Mouse (Mus musculus) midbrain, embryonic 16.5 days (tissue): ENCODE data around the gene Tmem132b. TPM values are rescaled to one million over a fixed set of nuclear protein-coding genes. Genes with fewer than 3 reads are reported as not detected.
A peak's percentile ranks its signal among the peaks of the same experiment; 100 is the strongest.

Experiments used
- ATAC-seq: fragments of 200-750 bp; cut with Nextera tagmentation; 2 replicates; pipeline ENCODE4 v1.8.0; 2017; ENCODE audit warnings: moderate TSS enrichment
- H3K27ac ChIP-seq: fragments of 300-500 bp; sonication (generic); 2 replicates; pipeline ENCODE4 v1.5.1; 2014; ENCODE audit warnings: mild to moderate bottlenecking, low read length, mixed read lengths
- H3K27me3 ChIP-seq: fragments of 300-500 bp; sonication (generic); 2 replicates; pipeline ENCODE4 v1.6.1; 2014; ENCODE audit warnings: low read depth, low read length, mixed read lengths; ENCODE audit not compliant: control insufficient read depth, insufficient read depth
- H3K36me3 ChIP-seq: fragments of 300-500 bp; sonication (generic); 2 replicates; pipeline ENCODE4 v1.6.1; 2014; ENCODE audit warnings: mild to moderate bottlenecking, low read length, moderate library complexity, mixed read lengths; ENCODE audit not compliant: control insufficient read depth, insufficient read depth
- H3K4me1 ChIP-seq: fragments of 300-500 bp; sonication (generic); 2 replicates; pipeline ENCODE4 v1.6.1; 2014; ENCODE audit warnings: mild to moderate bottlenecking, low read length, mixed read lengths; ENCODE audit not compliant: control insufficient read depth, insufficient read depth
- H3K4me2 ChIP-seq: fragments of 300-500 bp; sonication (generic); 2 replicates; pipeline ENCODE4 v1.6.1; 2014; ENCODE audit warnings: mild to moderate bottlenecking, low read length, mixed read lengths
- H3K4me3 ChIP-seq: fragments of 300-500 bp; sonication (generic); 2 replicates; pipeline ENCODE4 v1.5.1; 2014; ENCODE audit warnings: low read depth, mild to moderate bottlenecking, low read length, moderate library complexity, mixed read lengths
- H3K9ac ChIP-seq: fragments of 300-500 bp; sonication (generic); 2 replicates; pipeline ENCODE4 v1.6.1; 2014; ENCODE audit warnings: low read depth, low read length, mixed read lengths
- H3K9me3 ChIP-seq: fragments of 300-500 bp; sonication (generic); replicated peaks from 2 replicates; pipeline ENCODE4 v1.6.1; 2014; ENCODE audit warnings: mild to moderate bottlenecking, low read length, mixed read lengths; ENCODE audit not compliant: control insufficient read depth, poor library complexity, severe bottlenecking
- WGBS: fragments of 180-500 bp; shearing (Covaris S2); extraction: QIAGEN DNeasy Blood & Tissue Kit; methylation state at CpG from one replicate; pipeline ENCODE4 v1.1.7; 2014; 5-methylcytosine and 5-hydroxymethylcytosine counted together
- polyA plus RNA-seq: library from polyadenylated mRNA; unstranded; fragments of >200 nt; fragmentation: Nextera tagmentation; extraction: Ambion mirVana; gene quantifications from 2 replicates; pipeline ENCODE4 v1.2.1, GENCODE M21; 2015

The Tmem132b gene
- polyA plus RNA-seq, 1 experiment from 2014 or later: 5.5 TPM

DNA sequence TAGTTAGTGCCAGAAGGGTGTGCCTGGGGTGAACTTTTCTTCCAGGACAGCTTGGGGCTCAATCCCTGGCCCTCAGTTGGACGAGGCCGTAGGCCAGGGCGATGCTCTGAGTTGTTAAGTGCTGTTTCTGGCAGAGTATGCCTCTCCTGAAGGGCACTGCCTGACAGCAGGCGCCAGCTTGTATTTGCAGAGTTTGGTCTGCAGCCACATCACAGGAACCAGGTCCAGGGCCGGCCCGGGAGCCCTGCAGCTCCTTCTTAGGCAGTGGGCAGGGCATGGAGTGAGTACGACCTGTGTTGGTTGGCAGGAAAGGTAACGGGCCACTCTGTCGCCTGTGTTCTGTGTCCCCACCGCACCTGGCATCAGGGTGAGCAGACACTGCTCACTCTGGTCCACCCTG lies 40.5 kb upstream of the Tmem132b start:
- H3K27ac ChIP-seq: no peak overlapping the region
- ATAC-seq: no peak
- no peaks in the 10 kb centered on the region for H3K4me1 ChIP-seq
- H3K4me2 ChIP-seq: no peak overlapping the region
- no peaks in the 10 kb centered on the region for H3K27me3 ChIP-seq
- H3K4me3 ChIP-seq: no peak overlapping the region
- 95% methylated on average over 10 of the region's 10 CpGs for WGBS
- peaks cover 16% of the 10 kb centered on the region for H3K36me3 ChIP-seq
- H3K9ac ChIP-seq: no peak overlapping the region
- no peaks in the 10 kb centered on the region for H3K9me3 ChIP-seq

DNA sequence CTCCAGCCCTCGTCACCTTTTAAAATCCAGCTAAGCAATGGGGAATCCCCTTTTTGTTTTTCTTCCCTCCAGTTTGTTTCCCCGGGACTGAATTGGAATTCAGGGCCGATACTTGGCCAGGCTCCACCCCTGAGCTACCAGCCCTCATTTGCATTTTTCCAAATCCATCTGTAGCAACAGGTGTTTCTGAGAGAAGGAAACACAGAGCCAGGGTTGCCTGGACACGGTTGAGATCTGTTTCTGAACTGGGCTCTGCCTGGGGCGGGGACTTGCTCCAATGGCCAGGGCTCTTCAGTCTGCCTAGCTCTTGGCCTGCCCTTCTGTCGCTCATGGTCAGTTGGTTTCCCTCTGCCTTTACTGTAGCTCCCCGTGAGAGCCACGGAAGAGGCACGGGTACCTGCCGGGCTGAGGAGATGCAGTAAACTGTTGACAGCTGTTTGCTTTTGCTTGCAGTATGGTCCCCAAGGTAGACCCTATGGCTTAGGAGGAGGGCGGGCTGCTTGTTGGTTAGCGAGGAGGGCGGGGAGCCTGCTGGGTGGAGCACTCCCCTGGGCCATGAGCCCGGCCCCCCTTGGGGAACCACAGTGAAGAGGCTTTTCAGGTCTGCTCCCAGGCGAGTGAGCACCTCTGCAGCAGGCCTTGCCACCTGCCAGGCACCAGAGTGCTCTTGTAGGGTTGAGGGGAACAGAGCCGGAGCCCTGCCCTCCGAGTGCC lies 39.0 kb upstream of the Tmem132b start:
- Histone ChIP-seq H3K27me3 (no peaks in the 10 kb centered on the region), H3K4me2 (no peak overlapping the region), H3K9me3 (no peaks in the 10 kb centered on the region), H3K4me1 (no peaks in the 10 kb centered on the region), H3K36me3 (peaks cover 16% of the 10 kb centered on the region), H3K27ac (no peak overlapping the region), H3K4me3 (no peak overlapping the region), H3K9ac (no peak overlapping the region)
- no peak for ATAC-seq
- 57% methylated on average over 17 of the region's 17 CpGs for WGBS

DNA sequence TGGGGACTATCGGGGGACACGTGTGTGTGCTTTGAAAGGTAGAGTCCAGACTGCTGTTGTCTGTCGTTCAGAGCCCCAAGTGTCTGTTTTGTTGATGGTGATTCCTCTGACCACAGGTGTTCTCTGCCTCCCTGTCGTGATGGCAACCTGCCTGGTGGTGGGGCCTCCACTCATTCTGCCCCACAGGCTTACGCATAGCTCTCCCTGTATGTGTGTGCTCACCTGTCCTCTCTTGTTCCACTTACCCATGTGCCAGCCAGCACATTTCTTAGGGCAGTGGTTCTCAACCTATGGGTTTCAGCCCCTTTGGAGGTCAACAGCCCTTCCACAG lies 38.5 kb upstream of the Tmem132b start:
- no peak for ATAC-seq
- Histone ChIP-seq H3K9ac (no peak overlapping the region), H3K27ac (no peak overlapping the region), H3K4me3 (no peak overlapping the region), H3K36me3 (peaks cover 16% of the 10 kb centered on the region), H3K4me2 (no peak overlapping the region), H3K27me3 (no peaks in the 10 kb centered on the region), H3K4me1 (no peaks in the 10 kb centered on the region), H3K9me3 (no peaks in the 10 kb centered on the region)
- 60% methylated on average over 5 of the region's 5 CpGs for WGBS

DNA sequence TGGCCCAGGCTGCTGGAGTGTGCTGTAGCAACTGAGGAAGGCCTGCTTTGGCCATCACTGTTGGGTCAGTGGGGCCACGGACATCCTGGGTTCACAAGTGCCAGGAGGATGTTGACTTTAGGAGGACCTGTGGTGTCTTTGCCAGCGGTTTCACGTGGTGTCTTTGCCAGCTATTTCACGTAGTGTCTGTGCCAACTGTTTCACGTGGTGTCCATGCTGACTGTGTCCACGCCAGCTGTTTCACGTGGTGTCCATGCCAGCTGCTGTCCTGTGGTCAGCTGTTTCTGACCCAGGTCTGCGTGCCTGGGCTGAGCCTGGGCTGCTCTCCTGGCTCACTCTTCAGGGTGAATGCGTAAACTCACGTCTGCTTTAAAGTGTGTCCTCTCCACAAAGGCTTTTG lies 35.9 kb upstream of the Tmem132b start:
- Histone ChIP-seq H3K4me1 (no peaks in the 10 kb centered on the region), H3K9ac (no peak overlapping the region), H3K4me3 (no peak overlapping the region), H3K27ac (no peak overlapping the region), H3K4me2 (no peak overlapping the region), H3K27me3 (no peaks in the 10 kb centered on the region), H3K9me3 (no peaks in the 10 kb centered on the region), H3K36me3 (peaks cover 12% of the 10 kb centered on the region)
- 88% methylated on average over 10 of the region's 10 CpGs for WGBS
- ATAC-seq: no peak

DNA sequence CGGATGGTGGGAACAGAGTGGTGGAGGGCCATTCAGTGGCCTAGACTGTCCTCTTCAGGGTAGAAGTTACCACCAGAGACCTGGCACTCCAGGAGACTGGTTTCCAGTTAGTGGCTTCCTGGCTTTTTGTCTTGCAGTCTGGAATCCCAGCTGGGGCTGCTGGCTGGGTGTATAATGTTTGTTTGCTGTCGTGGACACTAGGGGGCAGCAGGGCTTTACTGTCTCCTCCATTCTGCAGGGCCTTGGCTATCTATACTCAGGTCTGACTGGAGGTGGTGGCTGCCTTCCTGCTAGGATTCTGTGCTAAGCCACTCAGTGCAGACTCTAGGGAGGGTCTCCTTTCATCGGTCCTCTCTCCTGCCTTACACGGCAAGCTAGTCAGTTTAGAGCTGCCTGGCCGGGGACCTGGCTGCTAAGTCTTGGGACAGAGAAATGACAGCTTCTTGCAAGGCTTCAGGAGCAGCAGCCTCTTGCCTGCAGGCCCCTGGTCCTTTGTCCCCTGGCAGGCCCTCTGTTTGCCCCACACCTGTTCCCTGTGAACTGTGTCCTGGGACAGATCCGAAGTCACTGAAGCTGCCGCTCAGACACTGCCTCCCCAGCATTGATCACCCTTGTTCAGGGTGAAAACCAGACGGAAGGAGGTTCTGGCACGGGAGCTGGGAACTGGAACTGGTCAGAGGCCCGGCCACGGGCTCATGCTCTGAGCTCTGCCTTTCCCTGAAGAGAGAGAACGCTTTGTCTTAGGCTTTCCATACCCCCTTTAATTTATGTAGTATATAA lies 33.6 kb upstream of the Tmem132b start:
- H3K9ac ChIP-seq: no peak overlapping the region; the same call in 1 of the 2 replicates
- peaks cover 6% of the 10 kb centered on the region for H3K36me3 ChIP-seq
- no peaks in the 10 kb centered on the region for H3K4me1 ChIP-seq
- WGBS: 66% methylated on average over 12 of the region's 12 CpGs
- no peaks in the 10 kb centered on the region for H3K27me3 ChIP-seq
- H3K27ac ChIP-seq: no peak overlapping the region
- no peak overlapping the region for H3K4me3 ChIP-seq
- no peaks in the 10 kb centered on the region for H3K9me3 ChIP-seq
- ATAC-seq: peak; percentile 73; the same call in 1 of the 2 replicates
- no peak overlapping the region for H3K4me2 ChIP-seq

DNA sequence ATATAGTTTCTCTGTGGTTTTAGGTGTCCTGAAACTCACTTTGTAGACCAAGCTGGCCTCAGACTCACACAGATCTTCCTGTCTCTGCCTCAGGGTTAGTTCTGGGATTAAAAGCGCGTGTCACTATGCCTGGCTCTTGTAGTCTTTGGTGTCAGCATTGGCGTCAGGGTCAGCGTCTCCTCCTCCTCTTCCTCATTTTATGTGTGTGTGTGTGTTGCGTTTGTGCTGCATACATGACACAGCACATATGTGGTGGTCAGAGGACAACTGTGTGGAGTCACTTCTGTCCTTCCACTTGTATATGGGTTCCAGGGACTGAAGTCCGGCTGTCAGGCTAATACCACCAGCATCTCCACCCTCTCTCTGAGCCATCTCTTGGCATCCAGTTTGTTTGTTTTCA lies 30.1 kb upstream of the Tmem132b start:
- Histone ChIP-seq H3K27me3 (no peaks in the 10 kb centered on the region), H3K9me3 (no peaks in the 10 kb centered on the region), H3K4me2 (no peak overlapping the region), H3K9ac (no peak overlapping the region), H3K4me1 (no peaks in the 10 kb centered on the region), H3K4me3 (no peak overlapping the region), H3K36me3 (0 out of 2 replicates have a peak, but pooled peaks cover 8% of the 10 kb centered on the region), H3K27ac (no peak overlapping the region)
- ATAC-seq: no peak
- WGBS: 95% methylated on average over 6 of the region's 6 CpGs

DNA sequence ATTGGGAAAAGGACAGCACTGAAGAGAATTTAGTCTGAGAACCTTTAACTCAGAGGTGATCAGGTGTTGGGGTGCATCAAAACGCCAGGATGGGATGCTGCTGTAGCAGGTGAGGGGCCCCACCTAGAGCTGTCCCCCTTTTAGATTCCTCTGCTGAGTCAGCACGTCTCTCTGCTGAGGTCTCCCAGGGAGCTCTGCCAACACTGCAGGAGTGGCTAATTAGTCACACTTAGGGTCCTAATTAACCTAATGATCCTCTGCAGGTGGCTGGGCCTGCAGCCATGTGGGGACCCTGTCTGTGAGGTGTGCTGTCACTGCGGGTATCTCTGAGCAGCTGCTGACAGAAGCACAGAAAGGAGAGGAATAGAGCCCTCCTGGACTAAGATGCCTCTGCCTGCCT lies 29.4 kb upstream of the Tmem132b start:
- no peak overlapping the region for H3K27ac ChIP-seq
- H3K9ac ChIP-seq: no peak overlapping the region
- H3K36me3 ChIP-seq: 0 out of 2 replicates have a peak, but pooled peaks cover 8% of the 10 kb centered on the region
- H3K27me3 ChIP-seq: no peaks in the 10 kb centered on the region
- H3K4me1 ChIP-seq: no peaks in the 10 kb centered on the region
- H3K4me3 ChIP-seq: no peak overlapping the region
- no peaks in the 10 kb centered on the region for H3K9me3 ChIP-seq
- 36% methylated on average over 3 of the region's 3 CpGs for WGBS
- no peak for ATAC-seq
- H3K4me2 ChIP-seq: no peak overlapping the region

DNA sequence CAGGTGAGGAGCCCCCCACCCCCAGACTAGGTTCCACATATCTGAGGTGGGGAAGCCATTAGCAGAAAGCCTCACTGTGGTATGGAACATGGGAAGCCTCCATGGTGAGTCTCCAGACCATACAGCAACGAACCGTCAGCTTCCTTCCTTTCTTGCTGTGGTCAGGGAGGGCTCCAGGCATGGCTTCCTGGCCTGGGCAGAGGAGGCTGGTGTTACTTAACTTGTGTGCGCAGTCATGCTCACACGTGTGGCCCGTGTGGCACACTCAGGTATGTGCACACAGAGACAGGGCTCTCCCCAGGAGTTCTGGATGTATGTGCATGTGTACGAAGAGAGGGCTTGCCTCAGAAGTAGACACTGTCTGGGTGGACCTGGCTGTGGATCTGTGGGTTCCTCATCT lies 27.9 kb upstream of the Tmem132b start:
- no peak overlapping the region for H3K4me2 ChIP-seq
- H3K27me3 ChIP-seq: no peaks in the 10 kb centered on the region
- ATAC-seq: no peak
- no peak overlapping the region for H3K9ac ChIP-seq
- no peak overlapping the region for H3K4me3 ChIP-seq
- H3K9me3 ChIP-seq: no peaks in the 10 kb centered on the region
- WGBS: 93% methylated on average over 6 of the region's 6 CpGs
- no peak overlapping the region for H3K27ac ChIP-seq
- H3K4me1 ChIP-seq: no peaks in the 10 kb centered on the region
- H3K36me3 ChIP-seq: peaks cover 11% of the 10 kb centered on the region; the same call in 1 of the 2 replicates

DNA sequence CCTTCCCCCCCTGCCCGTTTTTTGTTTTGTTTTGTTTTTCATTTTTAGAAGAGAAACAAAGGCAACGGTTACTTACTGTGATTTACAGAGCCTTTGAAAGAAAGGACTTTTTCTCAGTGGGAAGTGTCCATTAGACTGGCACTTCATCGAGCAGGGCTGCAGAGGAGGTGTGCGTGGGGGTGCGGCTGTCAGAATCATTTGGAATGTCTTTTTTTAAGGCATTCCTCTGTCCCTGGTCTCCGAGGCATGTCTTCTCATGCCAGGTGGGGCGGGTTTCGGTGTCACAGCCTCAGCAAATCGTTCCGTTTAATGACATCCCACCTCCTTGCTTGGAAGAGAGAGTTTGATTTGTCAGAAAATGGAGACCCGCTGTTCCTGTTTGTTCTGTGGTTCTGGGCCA lies 26.9 kb upstream of the Tmem132b start:
- Histone ChIP-seq H3K27ac (no peak overlapping the region), H3K4me2 (no peak overlapping the region), H3K9me3 (no peaks in the 10 kb centered on the region), H3K36me3 (peaks cover 19% of the 10 kb centered on the region), H3K4me1 (no peaks in the 10 kb centered on the region), H3K4me3 (no peak overlapping the region), H3K27me3 (no peaks in the 10 kb centered on the region), H3K9ac (no peak overlapping the region)
- WGBS: 67% methylated on average over 11 of the region's 11 CpGs
- no peak for ATAC-seq
